Mouse (Mus musculus) cerebellum, adult 9-11 months (tissue): ENCODE measurements around the gene Esp34.

Experiments used
- DNase-seq: peaks from one replicate; pipeline ENCODE4 v3.0.0; 2022

The Esp34 gene

GRCm38 (mm10) chr17:38553892-38554291 is at the start of gene Esp34:
Gene Esp34 (plus strand): TSS chr17:38554192.
- DNase-seq, result no peak

GRCm38 (mm10) chr17:38562527-38562926 is 8.5 kb downstream of the Esp34 start:
- DNase-seq, result no peak
